In the genomic region with DNA sequence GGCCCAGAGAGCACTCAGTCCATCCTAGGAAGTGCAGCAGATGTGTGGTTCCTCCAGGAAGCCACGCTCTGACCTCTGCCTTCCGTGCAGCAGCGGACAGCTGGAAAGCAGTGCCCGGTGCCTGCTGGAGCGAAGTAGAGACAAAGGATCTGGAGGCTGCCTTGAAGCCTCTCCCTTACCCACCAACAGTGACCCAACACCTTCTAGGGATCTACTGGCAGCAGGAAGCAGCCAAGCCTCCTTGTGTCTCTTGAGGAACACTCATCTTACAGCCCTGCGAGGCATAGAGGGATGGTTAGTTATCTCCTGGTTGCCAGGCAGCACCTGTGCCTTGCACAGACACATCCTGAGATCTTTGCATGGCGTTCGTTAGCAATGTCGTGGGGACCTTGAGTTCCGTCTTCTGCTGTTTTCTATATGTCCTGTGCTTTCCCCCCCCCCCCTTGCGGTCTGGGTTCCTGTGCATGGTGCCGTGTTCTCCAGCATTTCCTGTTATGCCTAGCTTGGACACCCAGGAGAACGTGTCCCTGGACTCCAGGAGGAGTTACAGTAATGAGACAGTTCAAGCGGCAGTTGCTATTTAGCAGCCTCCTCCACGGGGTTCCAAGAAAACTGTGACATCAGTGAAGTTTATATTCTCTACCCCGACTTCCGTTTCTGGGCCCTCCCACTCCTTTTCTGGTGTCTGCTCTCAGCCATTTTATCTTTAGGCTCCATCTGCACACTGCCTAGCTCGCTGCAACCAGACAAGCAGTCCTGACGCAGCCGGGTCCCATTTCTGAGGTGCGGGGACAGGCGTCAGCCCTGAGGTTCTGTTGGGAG, we compare ENCODE assay signal across 7 mouse cellular contexts.
DNase-seq lines count a peak whose midpoint lies in the region; ATAC-seq and TF ChIP-seq lines count a peak whose summit lies in the region.

No protein-coding gene starts in this region.

- peaks cover 3% of the 10 kb centered on the region; the same call in 1 of the 2 replicates for H3K4me1 ChIP-seq in bone marrow, adult 2 months (ENCODE audit: control insufficient read depth, insufficient read depth, low read length)
- H3K4me1 ChIP-seq in heart, embryonic 12.5 days (replicated peaks): peaks cover 54% of the 10 kb centered on the region
- peaks cover 22% of the 10 kb centered on the region for H3K4me1 ChIP-seq in lung, adult 2 months (ENCODE audit: control insufficient read depth, insufficient read depth, low read length)

- H3K4me2 ChIP-seq in heart, embryonic 12.5 days: peak overlapping the region; percentile 59

- no peaks in the 10 kb centered on the region for H3K36me3 ChIP-seq in heart, embryonic 12.5 days

- 2% methylated on average over 22 of the region's 22 CpGs for WGBS in bone marrow, adult 2 months
- WGBS in heart, embryonic 12.5 days: 38% methylated on average over 21 of the region's 22 CpGs
- WGBS in lung, adult 2 months: 30% methylated on average over 22 of the region's 22 CpGs

- peak overlapping the region; percentile 58 for H3K9ac ChIP-seq in heart, embryonic 12.5 days

- no peaks in the 10 kb centered on the region for H3K9me3 ChIP-seq in heart, embryonic 12.5 days (replicated peaks)

- ATAC-seq in heart, embryonic 12.5 days (ENCODE audit: insufficient number of reproducible peaks, low FRiP score): peak; percentile 66

- no peak for TF ChIP-seq CTCF in bone marrow, adult 2 months (IDR thresholded peaks at IDR 0.05; ENCODE audit: control insufficient read depth, insufficient read depth, low read length)
- no peak for TF ChIP-seq CTCF in lung, adult 2 months (IDR thresholded peaks at IDR 0.05; ENCODE audit: insufficient read depth, low read length)

- H3K27me3 ChIP-seq in heart, embryonic 12.5 days (replicated peaks): no peaks in the 10 kb centered on the region

- DNase-seq in CD8-positive naive resting alpha-beta T cell, adult 2 months (ENCODE audit: low read depth in 2 of 2, low spot score in 2 of 2): peak; percentile 28 to 47
- DNase-seq in kidney, postnatal 25 days: peak; percentile 48 to 68
- no peak for DNase-seq in lung, adult 2 months
- DNase-seq in right cerebral cortex, postnatal 36 days (ENCODE audit: low spot score in 2 of 2): peak; percentile 72 to 90
- no peak for DNase-seq in gastrocnemius, postnatal 14 days

- peak overlapping the region; percentile 62 for H3K4me3 ChIP-seq in bone marrow, adult 2 months (replicated peaks; ENCODE audit: control insufficient read depth, low read depth, low read length)
- no peak overlapping the region for H3K4me3 ChIP-seq in heart, embryonic 12.5 days
- peak overlapping the region; percentile 31 for H3K4me3 ChIP-seq in lung, adult 2 months (replicated peaks; ENCODE audit: extremely low read depth, low read depth, low read length)

- H3K27ac ChIP-seq in bone marrow, adult 2 months (ENCODE audit: control insufficient read depth, insufficient read depth, low read depth, low read length, poor library complexity): peak overlapping the region; percentile 53
- H3K27ac ChIP-seq in heart, embryonic 12.5 days (ENCODE audit: poor library complexity, severe bottlenecking): peak overlapping the region; percentile 96

- TF ChIP-seq POLR2A in bone marrow, adult 2 months (IDR thresholded peaks at IDR 0.05; ENCODE audit: borderline replicate concordance, control insufficient read depth, low read depth, low read length): peak; percentile 36; the same call in 1 of the 2 replicates
- TF ChIP-seq POLR2A in lung, adult 2 months (IDR thresholded peaks at IDR 0.05; ENCODE audit: borderline replicate concordance, extremely low read depth, low read depth, low read length): no peak

- intact Hi-C loops in gastrocnemius, postnatal 14 days (cut with DNase I; ENCODE audit: low total_unique reads): loop anchor here (10.0 kb wide), 1 partner anchor 144 kb away; no protein-coding TSS in a partner anchor

Comparison
In these comparisons a context has a peak if more than half of its experiments do, and no peak if none do; other contexts are left out.
1. DNase-seq: peak in CD8-positive naive resting alpha-beta T cell, adult 2 months (2 of 2), kidney, postnatal 25 days (2 of 2) and right cerebral cortex, postnatal 36 days (2 of 2); none in lung, adult 2 months (single experiment) and gastrocnemius, postnatal 14 days (single experiment).